28 mouse cellular contexts compared by ENCODE assay signal in the genomic region with DNA sequence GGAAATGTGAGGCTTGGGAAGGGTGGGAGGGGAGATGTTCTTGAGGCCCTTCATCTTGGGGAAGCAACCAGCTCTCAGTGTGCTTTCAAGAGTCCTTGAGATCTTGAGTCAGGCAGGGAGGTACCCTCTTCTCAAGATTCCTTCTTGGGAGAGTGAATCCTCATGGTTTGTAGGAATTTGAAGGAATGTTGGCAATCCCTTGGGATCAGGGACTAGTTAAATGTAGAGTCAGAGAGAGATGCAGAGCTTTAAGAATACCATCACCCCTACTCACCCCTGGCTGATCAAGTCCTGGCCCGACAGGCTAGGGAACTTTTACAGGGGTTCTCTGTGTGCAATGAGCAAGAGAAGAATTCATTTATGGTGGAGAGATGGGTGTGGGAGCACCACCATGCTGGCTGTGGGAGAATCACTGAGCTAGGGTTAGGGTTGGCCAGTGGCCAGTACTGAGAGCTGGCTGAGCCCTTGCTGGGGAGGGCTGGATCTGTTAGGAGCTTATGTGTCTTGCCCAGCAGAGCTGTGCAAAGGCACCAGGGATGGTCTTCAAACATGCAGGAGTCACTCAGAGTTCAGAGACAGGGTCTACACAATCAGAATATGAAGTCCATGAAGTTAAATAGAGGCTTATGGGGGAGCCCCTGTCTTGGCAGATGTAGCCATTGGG. TPM values are rescaled to one million over a fixed set of nuclear protein-coding genes. Genes with fewer than 3 reads are reported as not detected.
DNase-seq lines count a peak whose midpoint lies in the region; ATAC-seq and TF ChIP-seq lines count a peak whose summit lies in the region.
"Had no signal": no experiment of that assay in that cellular context is flagged by ENCODE, and none has a peak within 500 bp of the region (broad histone marks: within the 10 kb centered on the region; RNA-seq: fewer than 3 reads in every experiment).

No protein-coding gene starts in this region.

- no peak for DNase-seq in limb, embryonic 10.5 days (ENCODE audit: low spot score)
- no peak for DNase-seq in stomach, postnatal 0 days (ENCODE audit: low spot score)
- no peak for DNase-seq in cerebellum, postnatal 4 days (ENCODE audit: low spot score in 2 of 2)
- DNase-seq: adrenal gland, postnatal 10 days; adrenal gland, postnatal 36 days; cerebellum, adult 18-20 months; cerebellum, adult 9-10 months; cerebellum, postnatal 14 days; gastrocnemius, postnatal 10 days; gastrocnemius, postnatal 36 days; heart, adult 2 months; heart, postnatal 14 days had no signal

- no peaks in the 10 kb centered on the region for H3K27me3 ChIP-seq in limb, embryonic 15.5 days
- H3K27me3 ChIP-seq in limb, embryonic 10.5 days (ENCODE audit: low read depth, poor library complexity, severe bottlenecking) = no peaks in the 10 kb centered on the region
- no peaks in the 10 kb centered on the region for H3K27me3 ChIP-seq in stomach, embryonic 16.5 days (ENCODE audit: control insufficient read depth, insufficient read depth, low read length)
- H3K27me3 ChIP-seq in stomach, postnatal 0 days (ENCODE audit: control insufficient read depth, insufficient read depth, low read length) = no peaks in the 10 kb centered on the region
- H3K27me3 ChIP-seq: CH12.LX; embryonic facial prominence, embryonic 12.5 days; embryonic facial prominence, embryonic 15.5 days; forebrain, embryonic 13.5 days; heart, embryonic 12.5 days; hindbrain, embryonic 12.5 days; hindbrain, embryonic 15.5 days had no signal

- no peak for TF ChIP-seq POLR2A in embryonic fibroblast, embryonic 13.5 days (IDR thresholded peaks at IDR 0.05; ENCODE audit: low read depth, low read length)

- H3K9ac ChIP-seq in limb, embryonic 15.5 days = no peak overlapping the region
- H3K9ac ChIP-seq in stomach, embryonic 16.5 days (ENCODE audit: low read length) = no peak overlapping the region
- H3K9ac ChIP-seq in stomach, postnatal 0 days (ENCODE audit: low read length) = no peak overlapping the region
- H3K9ac ChIP-seq: embryonic facial prominence, embryonic 12.5 days; embryonic facial prominence, embryonic 15.5 days; forebrain, embryonic 13.5 days; heart, embryonic 12.5 days; hindbrain, embryonic 12.5 days; hindbrain, embryonic 15.5 days had no signal

- TF ChIP-seq EP300 in stomach, postnatal 0 days (optimal IDR thresholded peaks at IDR 0.05) = no peak

- no peak for ATAC-seq in limb, embryonic 15.5 days (ENCODE audit: insufficient number of reproducible peaks, low FRiP score, low TSS enrichment, low read depth)
- peak; percentile 30; the same call in 1 of the 2 replicates for ATAC-seq in stomach, embryonic 16.5 days (ENCODE audit: insufficient read depth, low FRiP score)
- no peak for ATAC-seq in stomach, postnatal 0 days (ENCODE audit: low FRiP score, low TSS enrichment)
- peak; percentile 17 for ATAC-seq in CD4-positive, CD25-positive, alpha-beta regulatory T cell, adult 4 months
- no peak for ATAC-seq in activated CD4-positive, CD25-positive, alpha-beta regulatory T cell, adult 4 months
- ATAC-seq: forebrain, embryonic 13.5 days; forebrain, embryonic 16.5 days had no signal

- 0 out of 2 replicates have a peak overlapping the region, but pooled peaks have one; percentile 22 for H3K27ac ChIP-seq in limb, embryonic 15.5 days
- no peak overlapping the region for H3K27ac ChIP-seq in limb, embryonic 10.5 days
- no peak overlapping the region for H3K27ac ChIP-seq in stomach, embryonic 16.5 days (ENCODE audit: low read length)
- no peak overlapping the region for H3K27ac ChIP-seq in stomach, postnatal 0 days (replicated peaks)
- H3K27ac ChIP-seq in embryonic fibroblast, embryonic 13.5 days (ENCODE audit: insufficient read depth, low read length) = peak overlapping the region; percentile 57
- H3K27ac ChIP-seq: embryonic facial prominence, embryonic 12.5 days; embryonic facial prominence, embryonic 15.5 days; forebrain, embryonic 10.5 days; forebrain, embryonic 13.5 days; heart, adult 2 months; hindbrain, embryonic 12.5 days; hindbrain, embryonic 15.5 days had no signal

- no peaks in the 10 kb centered on the region for H3K36me3 ChIP-seq in limb, embryonic 15.5 days
- peaks cover 4% of the 10 kb centered on the region; the same call in 1 of the 2 replicates for H3K36me3 ChIP-seq in limb, embryonic 10.5 days
- no peaks in the 10 kb centered on the region for H3K36me3 ChIP-seq in stomach, embryonic 16.5 days (ENCODE audit: control insufficient read depth, insufficient read depth, low read length)
- no peaks in the 10 kb centered on the region for H3K36me3 ChIP-seq in stomach, postnatal 0 days (ENCODE audit: control insufficient read depth, insufficient read depth, low read length)
- H3K36me3 ChIP-seq: embryonic facial prominence, embryonic 12.5 days; G1E; hindbrain, embryonic 12.5 days; hindbrain, embryonic 15.5 days had no signal

- 58% methylated on average over 1 of the region's 1 CpGs for WGBS in limb, embryonic 15.5 days
- 86% methylated on average over 1 of the region's 1 CpGs for WGBS in limb, embryonic 10.5 days
- 77% methylated on average over 1 of the region's 1 CpGs for WGBS in stomach, embryonic 16.5 days
- WGBS in stomach, postnatal 0 days = 67% methylated on average over 1 of the region's 1 CpGs

- no peak for TF ChIP-seq CTCF in stomach, postnatal 0 days (IDR thresholded peaks at IDR 0.05; ENCODE audit: low read depth)
- no peak for TF ChIP-seq CTCF in embryonic fibroblast, embryonic 13.5 days (IDR thresholded peaks at IDR 0.05; ENCODE audit: borderline replicate concordance, insufficient read depth, low read length)

- H3K4me2 ChIP-seq in limb, embryonic 15.5 days = no peak overlapping the region
- H3K4me2 ChIP-seq in stomach, embryonic 16.5 days (ENCODE audit: low read depth, low read length) = no peak overlapping the region
- no peak overlapping the region for H3K4me2 ChIP-seq in stomach, postnatal 0 days (replicated peaks; ENCODE audit: low read depth)
- H3K4me2 ChIP-seq: embryonic facial prominence, embryonic 12.5 days; embryonic facial prominence, embryonic 15.5 days; forebrain, embryonic 13.5 days; heart, embryonic 12.5 days; hindbrain, embryonic 12.5 days; hindbrain, embryonic 15.5 days had no signal

- H3K4me3 ChIP-seq in limb, embryonic 15.5 days = no peak overlapping the region
- no peak overlapping the region for H3K4me3 ChIP-seq in limb, embryonic 10.5 days
- no peak overlapping the region for H3K4me3 ChIP-seq in stomach, embryonic 16.5 days (replicated peaks; ENCODE audit: low read length)
- no peak overlapping the region for H3K4me3 ChIP-seq in stomach, postnatal 0 days (ENCODE audit: low read depth, low read length)
- H3K4me3 ChIP-seq in embryonic fibroblast, embryonic 13.5 days (ENCODE audit: insufficient read depth, low read length) = no peak overlapping the region
- H3K4me3 ChIP-seq: embryonic facial prominence, embryonic 12.5 days; embryonic facial prominence, embryonic 15.5 days; erythroblast, embryonic 14.5 days; forebrain, embryonic 10.5 days; forebrain, embryonic 13.5 days; heart, adult 2 months; heart, embryonic 12.5 days; hindbrain, embryonic 12.5 days; hindbrain, embryonic 15.5 days had no signal

- peaks cover 22% of the 10 kb centered on the region for H3K4me1 ChIP-seq in limb, embryonic 15.5 days
- peaks cover 7% of the 10 kb centered on the region for H3K4me1 ChIP-seq in limb, embryonic 10.5 days
- H3K4me1 ChIP-seq in stomach, embryonic 16.5 days (ENCODE audit: control insufficient read depth, insufficient read depth, low read length) = peaks cover 4% of the 10 kb centered on the region
- no peaks in the 10 kb centered on the region for H3K4me1 ChIP-seq in stomach, postnatal 0 days (replicated peaks; ENCODE audit: control insufficient read depth, insufficient read depth)
- H3K4me1 ChIP-seq in embryonic fibroblast, embryonic 13.5 days (ENCODE audit: control insufficient read depth, insufficient read depth, low read length) = peaks cover 6% of the 10 kb centered on the region
- H3K4me1 ChIP-seq: forebrain, embryonic 10.5 days; forebrain, embryonic 13.5 days; hindbrain, embryonic 12.5 days; hindbrain, embryonic 15.5 days had no signal

- no peaks in the 10 kb centered on the region for H3K9me3 ChIP-seq in limb, embryonic 15.5 days
- H3K9me3 ChIP-seq in limb, embryonic 10.5 days (replicated peaks) = no peaks in the 10 kb centered on the region
- H3K9me3 ChIP-seq in stomach, embryonic 16.5 days (replicated peaks; ENCODE audit: control insufficient read depth, low read length) = no peaks in the 10 kb centered on the region
- no peaks in the 10 kb centered on the region for H3K9me3 ChIP-seq in stomach, postnatal 0 days (ENCODE audit: control insufficient read depth, low read length)
- H3K9me3 ChIP-seq: embryonic facial prominence, embryonic 12.5 days; embryonic facial prominence, embryonic 15.5 days; forebrain, embryonic 10.5 days; forebrain, embryonic 13.5 days; G1E; heart, embryonic 12.5 days; hindbrain, embryonic 12.5 days; hindbrain, embryonic 15.5 days had no signal

RNA-seq across cellular contexts. Expression of gene Ston1, which starts 18.1 kb away (rescaled TPM):
- 8.6 TPM in 2 replicates for polyA plus RNA-seq in limb, embryonic 15.5 days (2015; fragmentation: Nextera tagmentation; extraction: Ambion mirVana)
- polyA plus RNA-seq in limb, embryonic 10.5 days (2016; fragmentation: Nextera tagmentation; extraction: Ambion mirVana) = 2.4 and 3.0 TPM in 2 replicates
- polyA plus RNA-seq in stomach, embryonic 16.5 days (2015; fragmentation: Nextera tagmentation; extraction: Ambion mirVana) = 2.5 and 5.3 TPM in 2 replicates
- polyA plus RNA-seq in stomach, postnatal 0 days (2015; fragmentation: Nextera tagmentation; extraction: Ambion mirVana) = 3.1 and 5.1 TPM in 2 replicates
- 1 to 10 TPM; 2.1 to 2.9 TPM for polyA plus RNA-seq in CD4-positive, CD25-positive, alpha-beta regulatory T cell, adult 4 months (2017; shearing (Covaris generic))
- 88.3 and 103 TPM in 2 replicates for polyA plus RNA-seq in embryonic fibroblast, embryonic 13.5 days (2011; ENCODE audit: insufficient read length, low read depth, missing spikeins)
- 1 to 10 TPM; 1.1 to 4.4 TPM for polyA plus RNA-seq in activated CD4-positive, CD25-positive, alpha-beta regulatory T cell, adult 4 months (2017; shearing (Covaris generic))
- polyA plus RNA-seq: erythroblast, embryonic 14.5 days had no signal

RNA-seq across cellular contexts. Expression of gene Gtf2a1l, which starts 52.8 kb away (rescaled TPM):
- not detected in 2 replicates for polyA plus RNA-seq in limb, embryonic 15.5 days (2015; fragmentation: Nextera tagmentation; extraction: Ambion mirVana)
- 0.24 and 0.38 TPM in 2 replicates for polyA plus RNA-seq in limb, embryonic 10.5 days (2016; fragmentation: Nextera tagmentation; extraction: Ambion mirVana)
- polyA plus RNA-seq in stomach, embryonic 16.5 days (2015; fragmentation: Nextera tagmentation; extraction: Ambion mirVana) = 0.26 and 0.41 TPM in 2 replicates
- 0.08 TPM in 1 of 2 replicates, not detected in the other for polyA plus RNA-seq in stomach, postnatal 0 days (2015; fragmentation: Nextera tagmentation; extraction: Ambion mirVana)
- polyA plus RNA-seq in CD4-positive, CD25-positive, alpha-beta regulatory T cell, adult 4 months (2017; shearing (Covaris generic)) = not detected
- polyA plus RNA-seq in embryonic fibroblast, embryonic 13.5 days (2011; ENCODE audit: insufficient read length, low read depth, missing spikeins) = not detected in 2 replicates
- under 1 TPM in 1 of 2 experiments, not detected in 1; 0.61 TPM for polyA plus RNA-seq in activated CD4-positive, CD25-positive, alpha-beta regulatory T cell, adult 4 months (2017; shearing (Covaris generic))
- polyA plus RNA-seq: erythroblast, embryonic 14.5 days; forebrain, embryonic 10.5 days; G1E had no signal

Comparison
In these comparisons a context has a peak if more than half of its experiments do, and no peak if none do; other contexts are left out.
1. ATAC-seq: peak in stomach, embryonic 16.5 days (single experiment) and CD4-positive, CD25-positive, alpha-beta regulatory T cell, adult 4 months (single experiment); none in limb, embryonic 15.5 days (single experiment), stomach, postnatal 0 days (single experiment) and activated CD4-positive, CD25-positive, alpha-beta regulatory T cell, adult 4 months (single experiment).
2. H3K27ac ChIP-seq: peak in limb, embryonic 15.5 days (single experiment) and embryonic fibroblast, embryonic 13.5 days (single experiment); none in limb, embryonic 10.5 days (single experiment), stomach, embryonic 16.5 days (single experiment) and stomach, postnatal 0 days (single experiment).